Mouse (Mus musculus) heart, postnatal 0 days (tissue): ENCODE measurements around the gene Metap1.

Experiments used
- CTCF ChIP-seq: IDR thresholded peaks from 2 replicates; pipeline ENCODE4 v1.5.1; 2016; ENCODE audit warnings: antibody characterized with exemption, control low read depth, low read depth
- EP300 ChIP-seq: IDR thresholded peaks from 2 replicates; pipeline ENCODE4 v1.6.1; 2016; ENCODE audit warnings: antibody characterized with exemption, low read depth

- TF ChIP-seq CTCF (no peak), EP300 (no peak)
Observed at GRCm38 (mm10) chr3:138443465-138443771, 45.9 kb downstream of the Metap1 start.
